ENCODE assay signal across 10 mouse cellular contexts in the genomic region with DNA sequence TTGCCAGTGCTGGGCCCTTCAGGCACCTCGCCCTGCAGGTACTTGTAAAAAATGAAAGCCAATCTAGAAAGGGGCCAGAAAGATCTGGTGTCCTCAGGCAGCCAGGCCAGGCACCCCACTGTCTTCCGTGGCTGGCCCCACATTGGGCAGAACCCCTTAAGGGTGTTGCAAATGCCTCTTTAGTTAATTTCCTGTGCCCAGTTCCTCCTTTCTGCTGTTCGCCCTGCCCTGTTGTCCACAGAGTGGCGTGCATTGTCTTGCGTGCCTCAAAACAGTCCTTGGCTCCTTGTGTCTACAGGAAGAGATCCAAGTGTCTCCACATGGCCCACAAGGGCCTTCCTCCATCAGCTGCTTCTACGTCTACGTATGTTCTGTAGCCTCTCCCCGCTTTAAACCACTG. TPM values are rescaled to one million over a fixed set of nuclear protein-coding genes. Genes with fewer than 3 reads are reported as not detected.
DNase-seq lines count a peak whose midpoint lies in the region; ATAC-seq lines count a peak whose summit lies in the region.
"Had no signal": no experiment of that assay in that cellular context is flagged by ENCODE, and none has a peak within 500 bp of the region (broad histone marks: within the 10 kb centered on the region; RNA-seq: fewer than 3 reads in every experiment).

No protein-coding gene starts in this region.

- no peak overlapping the region for H3K9ac ChIP-seq in embryonic facial prominence, embryonic 13.5 days
- peak overlapping the region; percentile 35; the same call in 1 of the 2 replicates for H3K9ac ChIP-seq in lung, embryonic 16.5 days (ENCODE audit: low read length)
- H3K9ac ChIP-seq: kidney, embryonic 15.5 days had no signal

- whole genome bisulfite sequencing in embryonic facial prominence, embryonic 13.5 days: 66% methylated on average over 8 of the region's 8 CpGs
- 63% methylated on average over 8 of the region's 8 CpGs for WGBS in lung, embryonic 16.5 days

- no peaks in the 10 kb centered on the region for H3K27me3 ChIP-seq in embryonic facial prominence, embryonic 13.5 days
- H3K27me3 ChIP-seq in lung, embryonic 16.5 days (ENCODE audit: control insufficient read depth, insufficient read depth, low read depth, low read length): no peaks in the 10 kb centered on the region
- H3K27me3 ChIP-seq: kidney, embryonic 15.5 days; limb, embryonic 12.5 days had no signal

- peaks cover 51% of the 10 kb centered on the region for H3K4me1 ChIP-seq in embryonic facial prominence, embryonic 13.5 days
- peaks cover 53% of the 10 kb centered on the region for H3K4me1 ChIP-seq in lung, embryonic 16.5 days (replicated peaks; ENCODE audit: control insufficient read depth, insufficient read depth, low read length)

- intact Hi-C loops in heart, postnatal 10 days (cut with DNase I): no loop called here

- H3K36me3 ChIP-seq in embryonic facial prominence, embryonic 13.5 days: no peaks in the 10 kb centered on the region
- no peaks in the 10 kb centered on the region for H3K36me3 ChIP-seq in lung, embryonic 16.5 days (ENCODE audit: control insufficient read depth, insufficient read depth, low read length)
- H3K36me3 ChIP-seq: kidney, embryonic 15.5 days; limb, embryonic 12.5 days had no signal

- H3K27ac ChIP-seq in embryonic facial prominence, embryonic 13.5 days: peak overlapping the region; percentile 39; the same call in 1 of the 2 replicates
- H3K27ac ChIP-seq in lung, embryonic 16.5 days (ENCODE audit: low read length): peak overlapping the region; percentile 81
- H3K27ac ChIP-seq: kidney, embryonic 15.5 days; limb, embryonic 12.5 days had no signal

- no peak overlapping the region for H3K4me2 ChIP-seq in embryonic facial prominence, embryonic 13.5 days
- no peak overlapping the region for H3K4me2 ChIP-seq in lung, embryonic 16.5 days (ENCODE audit: low read depth, low read length)
- H3K4me2 ChIP-seq: kidney, embryonic 15.5 days; limb, embryonic 12.5 days had no signal

- H3K9me3 ChIP-seq in embryonic facial prominence, embryonic 13.5 days: no peaks in the 10 kb centered on the region
- no peaks in the 10 kb centered on the region for H3K9me3 ChIP-seq in lung, embryonic 16.5 days (ENCODE audit: control insufficient read depth, low read length)
- H3K9me3 ChIP-seq: kidney, embryonic 15.5 days; limb, embryonic 12.5 days had no signal

- H3K4me3 ChIP-seq in embryonic facial prominence, embryonic 13.5 days: no peak overlapping the region
- no peak overlapping the region for H3K4me3 ChIP-seq in lung, embryonic 16.5 days (ENCODE audit: low read length)
- H3K4me3 ChIP-seq: kidney, embryonic 15.5 days; limb, embryonic 12.5 days had no signal

- ATAC-seq in embryonic facial prominence, embryonic 13.5 days (ENCODE audit: insufficient number of reproducible peaks, insufficient read depth, low FRiP score, low TSS enrichment, low read depth): no peak
- no peak for ATAC-seq in lung, embryonic 16.5 days (ENCODE audit: low read depth)

- peak; percentile 32 to 37 for DNase-seq in heart, postnatal 10 days
- no peak for DNase-seq in heart, adult 8-10 months (ENCODE audit: low spot score)
- peak; percentile 48 to 75 for DNase-seq in spleen, postnatal 4 days (ENCODE audit: low spot score in 2 of 2)
- DNase-seq in layer of hippocampus, adult 8-10 months (ENCODE audit: low spot score in 2 of 2): no peak
- no peak for DNase-seq in frontal cortex, adult 2 months (ENCODE audit: extremely low spot score in 1 of 2, low spot score in 1 of 2)
- no peak for DNase-seq in right cerebral cortex, adult 18-20 months

RNA-seq across cellular contexts. Expression of a gene that starts 55.3 kb away (rescaled TPM):
- total RNA-seq in heart, postnatal 10 days (2021): 10 to 100 TPM; 46.7 to 61.8 TPM
- 10 to 100 TPM; 44.5 to 54.0 (median 52.6) TPM for total RNA-seq in heart, adult 8-10 months (2022)
- polyA plus RNA-seq in embryonic facial prominence, embryonic 13.5 days (2015; fragmentation: Nextera tagmentation; extraction: Ambion mirVana): 13.2 and 15.0 TPM in 2 replicates
- 17.3 and 20.6 TPM in 2 replicates for polyA plus RNA-seq in lung, embryonic 16.5 days (2015; fragmentation: Nextera tagmentation; extraction: Ambion mirVana)
- total RNA-seq in layer of hippocampus, adult 8-10 months (2022): 10 to 100 TPM; 70.8 to 99.4 (median 89.0) TPM
- polyA plus RNA-seq in frontal cortex, adult 2 months (2012; rRNA removed): 35.6 and 38.2 TPM in 2 replicates

Comparison
In these comparisons a context has a peak if more than half of its experiments do, and no peak if none do; other contexts are left out.
1. DNase-seq: peak in heart, postnatal 10 days (2 of 2) and spleen, postnatal 4 days (2 of 2); none in heart, adult 8-10 months (single experiment), layer of hippocampus, adult 8-10 months (0 of 2), frontal cortex, adult 2 months (0 of 2) and right cerebral cortex, adult 18-20 months (single experiment).